Mouse (Mus musculus) right cerebral cortex, postnatal 25 days (tissue): ENCODE measurements around the gene Rfc5.
"Not testable (repeated sequence)": the region's sequence is repeated elsewhere in the genome, so short reads cannot be mapped to it uniquely, and the experiment has no call there.

Experiments used
- DNase-seq: peaks from one replicate; pipeline ENCODE4 v3.0.0; 2022

Gene Rfc5

DNA sequence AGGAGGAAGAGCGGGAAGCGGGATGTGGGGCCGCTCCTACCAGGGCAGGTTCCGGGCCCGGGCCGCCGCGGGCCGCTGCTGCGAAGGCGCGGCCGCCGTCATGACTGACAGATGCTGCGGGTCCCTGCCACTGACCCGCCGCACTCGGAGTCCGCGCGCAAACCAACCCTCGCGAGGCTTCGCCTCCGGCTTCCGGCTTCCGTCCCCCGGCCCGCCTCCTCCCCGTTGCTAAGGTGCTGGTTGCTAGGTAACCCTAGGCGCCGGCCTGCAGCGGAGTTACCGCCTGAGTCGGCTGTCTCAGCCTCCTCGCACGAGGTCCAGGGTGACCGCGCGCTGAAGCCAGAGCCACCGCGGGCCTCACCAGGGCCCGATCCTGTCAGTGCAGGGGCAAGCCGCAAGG is at the start of gene Rfc5:
Rfc5 (minus strand) TSS at position 171 of the 400 bp plus-strand sequence.
- peak; percentile 95 for DNase-seq

GRCm38 (mm10) chr5:117433501-117433900 is 44.7 kb upstream of the Rfc5 start:
- not testable (repeated sequence) for DNase-seq

DNA sequence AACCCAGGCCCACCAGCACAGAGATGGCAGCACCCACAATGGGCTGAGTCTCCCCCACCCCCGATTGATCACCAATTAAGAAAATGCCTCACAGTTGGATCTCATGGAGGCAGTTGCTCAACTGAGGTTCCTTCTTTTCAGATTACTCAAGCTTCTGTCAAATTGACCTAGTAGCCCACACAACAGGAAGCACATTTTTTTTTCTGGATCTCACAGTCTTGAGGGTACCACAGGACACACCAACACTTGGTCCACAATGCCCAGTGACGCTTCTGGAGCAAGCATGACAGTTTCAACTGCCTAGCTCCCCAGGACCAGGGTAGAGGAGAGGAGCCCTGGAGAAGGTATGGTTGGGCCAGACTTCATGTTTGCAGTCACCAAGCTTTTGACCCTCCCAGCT is 28.6 kb upstream of the Rfc5 start:
- no peak for DNase-seq

- peak; percentile 16 for DNase-seq
Observed at GRCm38 (mm10) chr5:117415011-117415912, 26.4 kb upstream of the Rfc5 start.

DNA sequence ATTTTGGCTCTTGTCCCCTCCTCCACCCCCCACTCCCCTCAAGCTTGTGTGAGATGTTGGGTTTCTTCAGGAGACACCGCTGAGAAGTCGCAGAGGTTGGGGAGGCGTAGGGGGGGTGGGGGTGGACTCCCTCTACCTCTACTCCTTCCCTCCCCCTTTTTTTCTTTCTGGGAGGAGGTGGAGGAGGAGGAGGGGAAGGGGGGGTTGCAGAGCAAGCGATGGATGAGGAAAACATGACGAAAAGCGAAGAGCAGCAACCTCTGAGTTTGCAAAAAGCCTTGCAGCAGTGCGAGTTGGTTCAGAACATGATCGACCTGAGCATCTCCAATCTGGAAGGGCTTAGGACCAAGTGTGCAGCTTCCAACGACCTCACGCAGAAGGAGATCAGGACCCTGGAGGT is 25.8 kb upstream of the Rfc5 start:
- peak; percentile 31 for DNase-seq

DNA sequence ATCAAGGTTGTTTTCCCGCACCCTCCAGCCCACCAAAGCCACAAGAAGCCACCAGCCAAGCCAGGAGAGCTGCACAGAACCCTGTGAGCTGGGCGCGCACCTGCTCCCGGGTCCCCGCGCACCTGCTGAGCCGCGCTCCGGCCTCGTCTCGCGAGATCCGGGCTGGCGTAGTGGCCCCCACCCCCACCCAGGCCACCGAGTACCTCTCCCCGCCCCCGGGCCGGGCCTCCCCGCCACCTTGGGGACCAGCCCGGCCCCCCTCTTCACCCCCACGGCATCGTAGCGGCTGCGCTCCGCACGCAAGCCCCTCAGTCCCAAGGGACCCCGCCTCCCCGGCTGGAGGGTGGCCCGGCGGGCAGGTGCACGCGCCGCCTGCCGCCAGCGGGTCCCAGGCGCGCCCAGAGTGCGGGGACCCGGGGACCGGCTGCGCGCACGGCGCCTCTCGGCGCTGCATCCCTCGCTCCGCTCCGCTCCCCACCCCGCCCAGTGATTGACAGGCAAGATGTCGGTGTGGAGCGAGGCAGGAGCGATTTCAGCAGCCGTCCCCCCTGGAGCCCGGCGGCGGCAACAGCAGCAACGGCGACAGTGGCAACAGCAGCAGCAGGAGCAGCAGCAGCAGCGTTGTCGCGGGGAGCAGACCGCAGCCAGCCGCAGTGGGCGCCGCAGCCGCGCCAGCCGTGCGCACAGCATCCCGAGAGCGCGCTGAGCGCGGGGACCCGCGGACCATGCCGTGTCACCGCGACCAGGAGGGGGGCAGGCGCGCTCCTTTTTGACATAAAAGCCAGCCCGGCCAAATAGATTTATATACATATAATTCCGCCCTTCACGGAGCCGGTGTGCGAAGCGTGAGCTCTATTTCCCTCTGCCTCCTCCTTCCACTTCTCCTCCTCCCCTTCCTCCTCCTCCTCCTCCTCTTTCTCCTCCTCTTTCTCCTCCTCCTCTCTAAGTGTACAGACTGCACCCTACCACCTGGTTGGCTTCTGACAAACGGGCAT is 25.0 kb upstream of the Rfc5 start, which contains the start of gene Ksr2:
Ksr2 (plus strand) TSS at position 494 of the 995 bp plus-strand sequence.
- peak; percentile 86 for DNase-seq

GRCm38 (mm10) chr5:117409369-117409768 is 20.5 kb upstream of the Rfc5 start:
- no peak for DNase-seq

GRCm38 (mm10) chr5:117408216-117408615 is 19.4 kb upstream of the Rfc5 start:
- no peak for DNase-seq

DNA sequence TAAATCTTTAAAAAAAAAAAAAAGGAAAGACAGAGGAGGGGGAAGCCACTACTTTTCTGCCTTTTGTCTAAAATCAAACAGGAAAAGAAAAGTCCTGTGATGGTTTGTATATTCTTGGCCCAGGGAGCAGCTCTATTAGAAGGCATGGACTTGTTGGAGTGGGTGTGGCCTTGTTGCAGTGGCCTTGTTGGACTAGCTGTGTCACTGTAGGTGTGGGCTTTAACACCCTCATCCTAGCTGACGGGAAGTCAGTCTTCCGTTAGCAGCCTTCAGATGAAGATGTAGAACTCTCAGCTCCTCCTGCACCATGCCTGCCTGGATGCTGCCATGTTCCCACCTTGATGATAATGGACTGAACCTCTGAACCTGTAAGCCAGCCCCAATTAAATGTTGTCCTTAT is 15.8 kb upstream of the Rfc5 start:
- not testable (repeated sequence) for DNase-seq

DNA sequence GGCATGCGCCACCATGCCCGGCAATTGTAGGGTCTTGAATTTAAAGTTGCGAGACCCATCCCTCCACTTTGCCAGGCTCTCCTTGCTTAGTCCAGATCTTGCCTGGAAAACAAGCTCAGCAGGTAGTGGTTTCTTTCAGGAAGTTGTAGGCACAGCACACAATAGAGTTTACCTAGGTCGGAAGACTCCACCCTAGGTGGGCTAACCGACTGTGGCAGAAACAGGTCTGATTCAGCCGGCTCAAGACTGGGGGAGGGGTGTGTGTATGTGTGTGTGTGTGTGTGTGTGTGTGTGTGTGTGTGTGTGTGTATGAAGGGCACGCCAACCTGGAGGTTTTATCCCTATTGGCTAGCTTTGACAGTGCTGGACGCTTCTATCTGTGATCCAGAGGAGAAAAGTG is 14.8 kb upstream of the Rfc5 start:
- DNase-seq = no peak

- DNase-seq = no peak
Observed at GRCm38 (mm10) chr5:117399281-117399680, 10.4 kb upstream of the Rfc5 start.

DNA sequence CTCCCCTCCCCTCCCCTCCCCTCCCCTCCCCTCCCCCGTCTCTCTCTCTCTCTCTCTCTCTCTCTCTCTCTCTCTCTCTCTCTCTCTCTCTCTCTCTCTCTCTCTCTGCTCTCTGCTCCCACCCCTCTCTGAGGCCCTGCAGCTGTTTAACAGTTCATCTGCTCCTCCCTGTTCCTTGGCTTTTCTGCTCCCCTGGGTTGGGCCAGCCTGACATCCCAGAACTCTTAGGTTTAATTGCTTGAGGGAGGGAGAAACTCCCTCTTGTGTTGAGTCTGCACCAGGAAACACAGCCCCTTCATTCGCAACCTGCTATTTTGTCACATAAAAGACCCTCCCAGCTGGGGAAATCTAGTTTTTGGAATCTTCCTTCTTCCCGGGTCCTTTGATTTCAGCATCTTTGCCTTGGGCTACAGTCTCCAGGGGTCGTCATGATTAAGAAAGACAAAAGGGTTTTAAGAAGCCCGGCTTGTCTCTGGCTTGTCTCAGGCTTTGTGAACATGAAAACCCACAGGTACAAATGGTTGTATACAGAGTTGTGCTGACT is 9.2 kb upstream of the Rfc5 start:
- DNase-seq = no peak

- DNase-seq = no peak
Observed at GRCm38 (mm10) chr5:117397371-117397770, 8.5 kb upstream of the Rfc5 start.

- no peak for DNase-seq
Observed at GRCm38 (mm10) chr5:117396596-117397014, 7.8 kb upstream of the Rfc5 start.

GRCm38 (mm10) chr5:117395834-117396233 is 7.0 kb upstream of the Rfc5 start:
- DNase-seq = no peak

DNA sequence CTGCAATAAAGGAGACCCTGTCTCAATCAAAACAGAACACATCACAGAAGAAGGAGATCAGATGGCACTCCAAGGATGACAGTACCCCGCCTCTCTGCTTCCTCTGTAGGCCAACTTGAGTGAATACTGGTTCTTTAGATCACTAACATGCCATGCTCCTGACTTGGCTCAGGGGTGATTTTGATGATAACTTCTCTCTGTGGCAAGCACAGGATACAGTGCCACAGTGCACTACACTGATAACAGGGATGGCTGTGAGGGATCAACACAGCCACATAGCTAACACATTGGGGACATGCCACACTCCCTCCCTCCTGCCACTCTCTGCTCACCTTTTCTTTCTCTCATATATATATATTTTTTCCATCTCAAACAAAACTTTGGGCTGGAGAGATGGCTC is 2.0 kb upstream of the Rfc5 start:
- no peak for DNase-seq

- no peak for DNase-seq
Observed at GRCm38 (mm10) chr5:117388296-117388751, 523 bp downstream of the Rfc5 start.

- no peak for DNase-seq
Observed at GRCm38 (mm10) chr5:117383198-117383597, 5.6 kb downstream of the Rfc5 start.

- DNase-seq = no peak
Observed at GRCm38 (mm10) chr5:117381785-117382184, 7.1 kb downstream of the Rfc5 start.

DNA sequence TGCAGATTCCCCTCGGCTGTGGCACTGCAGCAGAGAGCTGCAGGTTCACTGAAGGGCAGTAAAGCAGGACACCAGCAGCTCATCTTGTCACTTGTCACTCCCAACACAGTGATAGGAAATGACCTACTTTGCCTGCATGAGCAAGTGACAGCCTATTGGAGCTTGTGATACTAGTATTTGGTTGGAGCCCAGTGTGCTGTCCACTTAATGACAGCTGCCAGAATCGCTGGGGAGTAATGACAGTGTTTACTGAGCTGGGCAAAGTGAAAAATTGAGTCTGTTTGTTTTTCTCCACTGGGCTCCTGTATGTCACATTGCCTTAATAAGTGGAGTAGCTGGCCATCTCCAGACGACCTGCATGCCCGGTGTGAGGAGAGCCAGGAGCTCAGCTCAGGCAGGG is 8.6 kb downstream of the Rfc5 start:
- DNase-seq = no peak

DNA sequence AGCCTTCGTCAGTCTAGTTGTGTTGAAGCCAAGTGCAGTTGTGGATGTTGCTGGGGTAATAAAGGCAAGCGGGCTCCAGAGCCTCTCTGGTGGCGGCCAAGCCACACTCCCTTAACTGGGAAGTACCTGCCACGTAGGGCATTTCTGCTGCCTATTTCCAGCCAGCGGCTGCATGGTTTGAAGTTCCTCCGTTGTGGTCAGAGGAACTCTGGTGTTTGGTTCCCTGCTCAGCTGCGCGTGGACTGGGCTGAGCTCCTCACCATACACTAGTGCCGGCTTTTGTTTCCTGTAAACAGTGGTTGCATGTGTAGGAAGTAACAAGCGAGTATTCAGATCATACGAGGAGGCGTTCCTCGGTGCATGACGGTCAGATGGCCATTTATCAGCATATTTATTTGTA is 11.1 kb downstream of the Rfc5 start:
- not testable (repeated sequence) for DNase-seq

GRCm38 (mm10) chr5:117376331-117376761 is 12.5 kb downstream of the Rfc5 start:
- DNase-seq = peak; percentile 56
